Mouse (Mus musculus): ENCODE results near the gene Disp2.

Disp2 gene

GRCm38 (mm10) chr2:118789501-118789900, 10.0 kb downstream of the Disp2 start:
- WGBS: 52% methylated on average over 11 of the region's 11 CpGs

- 56% methylated on average over 12 of the region's 12 CpGs for WGBS
These were observed 10.7 kb downstream of the Disp2 start for GRCm38 (mm10) chr2:118790221-118790550.

GRCm38 (mm10) chr2:118790551-118791525, 11.3 kb downstream of the Disp2 start:
- WGBS: 36% methylated on average over 44 of the region's 44 CpGs

- 87% methylated on average over 26 of the region's 26 CpGs for WGBS
These were observed 12.2 kb downstream of the Disp2 start for GRCm38 (mm10) chr2:118791591-118792258.

GRCm38 (mm10) chr2:118792259-118792613, 12.7 kb downstream of the Disp2 start:
- WGBS: 86% methylated on average over 4 of the region's 4 CpGs

GRCm38 (mm10) chr2:118793636-118794035, 14.1 kb downstream of the Disp2 start:
- WGBS: 80% methylated on average over 4 of the region's 4 CpGs

GRCm38 (mm10) chr2:118802542-118803118, 23.1 kb downstream of the Disp2 start:
- 81% methylated on average over 4 of the region's 4 CpGs for WGBS

- WGBS: 94% methylated on average over 2 of the region's 2 CpGs
These were observed 25.0 kb downstream of the Disp2 start for GRCm38 (mm10) chr2:118804474-118804873.

- 81% methylated on average over 3 of the region's 3 CpGs for WGBS
These were observed 25.6 kb downstream of the Disp2 start for GRCm38 (mm10) chr2:118805137-118805536.

GRCm38 (mm10) chr2:118805756-118806155, 26.2 kb downstream of the Disp2 start:
- WGBS: 66% methylated on average over 3 of the region's 3 CpGs

- WGBS: 42% methylated on average over 4 of the region's 4 CpGs
These were observed 27.3 kb downstream of the Disp2 start for GRCm38 (mm10) chr2:118806860-118807259.

- WGBS: 51% methylated on average over 2 of the region's 2 CpGs
These were observed 31.3 kb downstream of the Disp2 start for GRCm38 (mm10) chr2:118810861-118811260.

- 94% methylated on average over 1 of the region's 1 CpGs for WGBS
These were observed 33.2 kb downstream of the Disp2 start for GRCm38 (mm10) chr2:118812724-118813123.

GRCm38 (mm10) chr2:118813981-118814836, 34.7 kb downstream of the Disp2 start, which contains the start of gene Knstrn:
Gene Knstrn, plus strand, starts transcription at chr2:118814003.
- WGBS: under 1% methylated on average over 49 of the region's 49 CpGs

GRCm38 (mm10) chr2:118822800-118823199, 43.3 kb downstream of the Disp2 start:
- WGBS: 93% methylated on average over 5 of the region's 5 CpGs

- WGBS: 86% methylated on average over 4 of the region's 4 CpGs
These were observed 44.9 kb downstream of the Disp2 start for GRCm38 (mm10) chr2:118824396-118824795.

GRCm38 (mm10) chr2:118829096-118829495, 49.6 kb downstream of the Disp2 start:
- WGBS: 90% methylated on average over 5 of the region's 5 CpGs

- 94% methylated on average over 6 of the region's 6 CpGs for WGBS
These were observed 54.5 kb downstream of the Disp2 start for GRCm38 (mm10) chr2:118834061-118834460.

- WGBS: 86% methylated on average over 6 of the region's 6 CpGs
These were observed 55.6 kb downstream of the Disp2 start for GRCm38 (mm10) chr2:118835115-118835514.

GRCm38 (mm10) chr2:118838330-118838729, 58.8 kb downstream of the Disp2 start:
- 54% methylated on average over 5 of the region's 5 CpGs for WGBS

- WGBS: 73% methylated on average over 5 of the region's 5 CpGs
These were observed 61.7 kb downstream of the Disp2 start for GRCm38 (mm10) chr2:118841186-118841585.

- 88% methylated on average over 4 of the region's 4 CpGs for WGBS
These were observed 62.3 kb downstream of the Disp2 start for GRCm38 (mm10) chr2:118841774-118842173.
